Mouse (Mus musculus) layer of hippocampus, adult 2 months (tissue): ENCODE measurements around the gene Nop10. TPM values are rescaled to one million over a fixed set of nuclear protein-coding genes. Genes with fewer than 3 reads are reported as not detected.

Experiments used
- DNase-seq, 2 experiments: peaks; one replicate each; pipeline ENCODE4 v3.0.0; 2022; ENCODE audit warnings: low spot score in 2 of 2
- H3K27ac ChIP-seq: fragments of 200-600 bp; 2 replicates; pipeline ENCODE4 v1.8.1; 2022
- H3K4me3 ChIP-seq: fragments of 200-600 bp; 2 replicates; pipeline ENCODE4 v1.8.1; 2022; ENCODE audit warnings: mild to moderate bottlenecking
- CTCF ChIP-seq: fragments of 200-600 bp; conservative IDR thresholded peaks from 2 replicates; pipeline ENCODE4 v1.8.1; 2022; ENCODE audit warnings: antibody characterized with exemption, mild to moderate bottlenecking, moderate library complexity
- total RNA-seq, 2 experiments: library from RNA; stranded (reverse); gene quantifications; 2 replicates each; pipeline ENCODE4 v1.2.3; 2021

Gene Nop10
- total RNA-seq, 2 experiments from 2014 or later = 51.6 to 52.0 TPM

DNA sequence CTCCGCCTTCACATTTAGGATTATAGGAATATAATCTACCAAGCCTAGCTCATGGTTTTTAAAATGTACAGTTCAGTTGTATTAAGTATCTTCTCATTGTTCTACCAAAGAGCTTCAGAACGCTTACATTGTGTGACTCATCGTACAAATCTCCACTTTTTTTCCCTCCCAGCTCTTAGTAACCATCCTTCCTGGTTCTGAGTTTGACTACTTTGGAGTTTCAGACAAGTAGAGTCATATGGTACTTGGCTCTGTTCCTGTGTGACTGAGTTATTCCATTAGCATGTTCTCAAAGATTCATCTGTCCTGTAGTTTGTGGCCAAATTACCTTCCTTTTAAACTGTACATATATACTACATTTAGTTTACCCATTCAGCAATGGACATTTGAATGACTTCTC, 46.9 kb downstream of the Nop10 start:
- DNase-seq = peak in 1 of 2 experiments; percentile 34
- no peak for TF ChIP-seq CTCF
- peak overlapping the region; percentile 74; the same call in 1 of the 2 replicates for H3K27ac ChIP-seq
- H3K4me3 ChIP-seq = no peak overlapping the region

GRCm38 (mm10) chr2:112309161-112309600, 47.5 kb downstream of the Nop10 start:
- Histone ChIP-seq H3K27ac (peak overlapping the region; percentile 74), H3K4me3 (no peak overlapping the region)
- no peak for TF ChIP-seq CTCF
- DNase-seq = peak in 1 of 2 experiments; percentile 20

Other genes starting within 250 kb of the Nop10 start
- gene Olfr1310, start 249.2 kb upstream of the Nop10 start, total RNA-seq = not detected
- not detected for gene Olfr1311, start 237.5 kb upstream of the Nop10 start, total RNA-seq
- gene Olfr1312, start 211.7 kb upstream of the Nop10 start, total RNA-seq = not detected
- not detected for gene Olfr1313, start 184.1 kb upstream of the Nop10 start, total RNA-seq
- not detected for gene Olfr1314, start 165.1 kb upstream of the Nop10 start, total RNA-seq
- gene Olfr1315-ps1, start 146.5 kb upstream of the Nop10 start, total RNA-seq = not detected
- not detected for gene Olfr1316, start 126.9 kb upstream of the Nop10 start, total RNA-seq
- not detected for gene Olfr1317, start 121.6 kb upstream of the Nop10 start, total RNA-seq
- gene Olfr1318, start 107.7 kb upstream of the Nop10 start, total RNA-seq = not detected
- gene Lpcat4, start 22.5 kb upstream of the Nop10 start, total RNA-seq = 10 to 100 TPM; 87.5 to 89.8 TPM
- not detected for gene Nutm1, start 2.6 kb upstream of the Nop10 start, total RNA-seq
- 100 to 1,000 TPM; 107 to 112 TPM for gene Slc12a6, start 3.9 kb downstream of the Nop10 start, total RNA-seq
- gene Gm21985, start 4.4 kb downstream of the Nop10 start, total RNA-seq = under 1 TPM in 1 of 2 experiments, not detected in 1; 0.22 TPM
- gene Emc4, start 106.1 kb downstream of the Nop10 start, total RNA-seq = 100 to 1,000 TPM; 130 to 136 TPM
- 10 to 100 TPM; 10.9 to 12.5 TPM for gene Katnbl1, start 117.3 kb downstream of the Nop10 start, total RNA-seq
- 10 to 100 TPM; 43.8 to 45.6 TPM for gene Emc7, start 193.1 kb downstream of the Nop10 start, total RNA-seq
- gene Chrm5, start 218.8 kb downstream of the Nop10 start, total RNA-seq = 1 to 10 TPM; 5.7 to 7.7 TPM
- gene Aven, start 231.0 kb downstream of the Nop10 start, total RNA-seq = 10 to 100 TPM in 1 of 2 experiments, 1 to 10 TPM in 1; 8.7 to 10.2 TPM